Mouse (Mus musculus): ENCODE measurements around the gene Ikzf4.

DNA sequence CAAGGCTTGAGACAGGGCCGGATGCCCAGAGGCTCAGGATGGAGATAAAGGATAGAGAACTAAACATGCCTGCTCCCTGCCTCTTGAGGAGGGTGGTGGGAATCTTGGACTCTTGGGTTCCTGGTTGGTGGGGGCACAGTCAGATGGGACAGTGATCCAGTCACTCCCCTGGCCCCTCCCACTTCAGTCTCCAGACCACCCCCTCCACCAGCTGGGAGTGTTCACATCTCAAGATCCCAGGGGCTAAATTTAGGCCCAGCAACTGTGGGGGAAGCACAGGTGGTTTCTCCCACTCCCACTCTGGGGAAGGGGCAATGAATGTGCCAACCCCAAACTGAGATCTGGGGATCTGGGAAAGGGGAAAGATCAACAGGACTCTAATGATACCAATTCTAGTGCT, 57.7 kb downstream of the Ikzf4 start:
- TF ChIP-seq POLR2A (IDR thresholded peaks at IDR 0.05; ENCODE audit: insufficient read depth, low read depth, low read length) (no peak), CTCF (IDR thresholded peaks at IDR 0.05) (no peak), EP300 (IDR thresholded peaks at IDR 0.05; ENCODE audit: insufficient read depth, low read depth, low read length) (no peak)

All from heart, adult 2 months (tissue).